Mouse (Mus musculus): ENCODE data around the gene Rpa2.
"Not testable (repeated sequence)": the region's sequence is repeated elsewhere in the genome, so short reads cannot be mapped to it uniquely, and the experiment has no call there.

Rpa2 gene

GRCm38 (mm10) chr4:132767914-132768876 is at the start of gene Rpa2:
Gene Rpa2, plus strand, starts transcription at chr4:132768332.
- peak; percentile 98 for DNase-seq (ENCODE audit: low spot score in 2 of 2)

DNA sequence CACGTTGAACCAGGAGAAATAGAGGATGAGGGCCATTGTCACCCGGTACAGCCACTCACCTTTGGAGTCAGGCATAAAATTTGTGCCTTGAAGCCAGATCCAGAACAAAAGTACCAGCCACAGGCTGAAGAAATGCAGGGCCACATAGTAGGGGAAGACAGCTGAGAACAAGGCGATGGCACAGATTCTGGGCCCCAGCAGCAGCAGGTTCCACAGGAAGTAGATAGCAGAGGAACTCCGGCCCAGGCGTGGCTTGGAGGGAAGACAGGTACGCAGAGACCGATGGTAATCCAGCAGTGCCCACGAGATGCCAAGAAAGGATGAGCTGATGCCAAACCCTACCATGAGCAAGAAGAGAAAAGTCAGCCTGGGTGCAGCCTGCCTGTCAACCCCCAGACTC is 39.9 kb upstream of the Rpa2 start:
- no peak for DNase-seq (ENCODE audit: low spot score in 2 of 2)

DNA sequence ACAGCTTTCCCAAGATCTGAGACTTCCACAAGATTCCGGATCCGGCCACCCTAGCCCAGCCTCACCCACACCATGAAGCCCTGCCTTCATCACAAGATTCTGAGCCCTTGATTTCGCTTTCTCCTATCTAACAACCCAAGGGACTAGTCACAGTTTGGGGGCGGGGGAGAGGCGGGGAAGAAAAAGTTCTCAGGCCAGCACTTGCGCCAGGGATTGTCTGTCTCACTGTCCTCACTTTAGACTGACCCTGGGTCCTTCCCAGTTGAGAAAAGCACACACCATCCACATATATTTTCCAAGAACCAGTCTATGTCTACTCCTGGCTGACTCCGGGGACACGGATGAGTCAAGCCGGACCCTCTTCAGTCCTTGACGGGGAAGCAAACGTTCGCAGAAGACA is 36.5 kb upstream of the Rpa2 start:
- no peak for DNase-seq (ENCODE audit: low spot score in 2 of 2)

GRCm38 (mm10) chr4:132732148-132732684 is 35.9 kb upstream of the Rpa2 start, which contains the start of gene Xkr8:
Gene Xkr8, minus strand, starts transcription at chr4:132732546.
- DNase-seq (ENCODE audit: low spot score in 2 of 2) = peak; percentile 83 to 91

DNA sequence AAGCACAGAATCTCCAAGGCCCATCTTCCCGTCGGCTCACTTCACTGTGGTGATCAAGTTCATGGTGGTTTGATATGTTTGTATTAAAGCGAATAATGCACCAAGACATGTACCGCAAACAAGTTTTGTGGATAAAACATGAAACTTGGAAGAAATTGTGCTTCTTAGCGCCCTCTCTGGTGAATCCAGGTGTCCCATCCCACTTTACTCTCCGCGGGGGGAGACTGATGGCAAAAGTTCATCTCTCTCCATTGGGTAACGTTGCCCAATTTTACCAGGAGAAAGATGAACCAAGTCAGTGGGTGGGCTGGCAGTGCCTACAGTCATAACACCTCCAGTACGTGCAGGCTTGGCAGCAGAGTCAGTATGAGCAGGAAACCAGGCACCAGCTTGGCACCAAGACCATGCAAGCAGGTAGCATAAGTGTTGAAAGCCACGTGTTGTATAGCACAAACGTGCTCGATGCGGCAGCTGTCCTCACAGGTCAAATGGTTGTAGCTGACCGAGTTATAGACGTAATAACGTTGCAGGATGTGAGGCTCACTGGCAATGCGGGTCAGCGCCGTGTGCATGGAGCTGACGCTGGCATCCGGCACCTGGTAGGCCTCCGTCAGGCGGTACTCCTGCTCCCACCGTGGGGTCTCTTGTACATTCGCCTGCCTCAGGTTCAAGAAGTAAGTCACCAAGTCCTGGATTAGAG is 34.9 kb upstream of the Rpa2 start:
- DNase-seq (ENCODE audit: low spot score in 2 of 2) = no peak

DNA sequence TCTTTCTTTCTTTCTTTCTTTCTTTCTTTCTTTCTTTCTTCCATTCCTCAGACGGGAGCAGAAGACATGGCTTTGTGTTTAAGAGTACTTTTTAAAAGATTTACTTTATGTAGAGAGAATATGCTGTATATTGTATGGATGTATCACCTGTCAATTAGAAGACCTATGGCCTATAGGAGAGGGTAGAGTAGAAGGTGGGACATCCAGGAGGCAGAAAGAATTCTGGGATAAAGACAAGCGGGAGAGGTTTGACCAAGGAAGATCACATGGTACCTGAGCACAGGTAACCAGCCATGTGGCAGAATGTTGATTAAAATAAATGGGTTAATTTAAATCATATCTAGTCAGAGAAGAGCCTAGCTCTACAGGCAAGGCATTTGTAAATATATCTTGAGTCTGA is 33.4 kb upstream of the Rpa2 start:
- no peak for DNase-seq (ENCODE audit: low spot score in 2 of 2)

DNA sequence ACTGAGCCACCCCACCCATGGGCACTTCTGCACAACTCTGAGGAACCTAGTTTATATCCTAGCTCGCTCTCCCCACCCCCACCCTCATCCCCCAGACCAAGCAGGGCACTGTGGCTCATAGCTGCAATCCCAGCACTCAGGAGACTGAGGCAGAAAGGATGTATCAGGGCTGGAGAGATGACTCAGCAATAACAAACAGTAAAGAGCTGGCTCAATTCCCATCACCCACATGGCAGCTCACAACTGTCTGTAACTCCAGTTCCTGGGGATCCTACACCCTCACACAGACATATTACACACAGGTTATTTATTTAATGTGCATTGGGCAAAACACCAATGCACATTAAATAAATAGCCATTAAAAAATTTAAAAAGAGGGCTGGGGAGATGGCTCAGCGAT is 32.7 kb upstream of the Rpa2 start:
- DNase-seq (ENCODE audit: low spot score in 2 of 2) = no peak

- DNase-seq (ENCODE audit: low spot score in 2 of 2) = no peak
Observed at GRCm38 (mm10) chr4:132735894-132736293, 32.2 kb upstream of the Rpa2 start.

DNA sequence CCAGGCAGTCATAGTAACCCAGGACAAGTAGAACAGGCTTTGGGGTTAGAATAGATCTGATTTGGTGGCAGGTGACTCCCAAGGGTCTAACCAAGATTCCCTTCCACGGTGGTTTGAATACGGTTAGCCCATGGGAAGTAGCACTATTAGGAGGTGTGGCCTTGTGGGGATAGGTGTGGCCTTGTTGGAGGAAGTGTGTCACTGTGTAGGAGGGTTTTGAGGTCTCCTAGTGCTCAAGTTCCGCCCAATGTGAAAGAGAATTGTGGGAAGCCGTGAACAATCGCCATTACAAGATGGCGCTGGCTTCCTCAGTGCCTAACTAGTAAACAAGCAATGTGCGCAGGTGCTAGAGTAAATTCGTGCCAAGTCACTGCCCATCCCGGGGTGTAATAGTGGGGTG is 31.0 kb upstream of the Rpa2 start:
- DNase-seq (ENCODE audit: low spot score in 2 of 2) = not testable (repeated sequence)

GRCm38 (mm10) chr4:132741491-132741890 is 26.6 kb upstream of the Rpa2 start:
- DNase-seq (ENCODE audit: low spot score in 2 of 2) = no peak

DNA sequence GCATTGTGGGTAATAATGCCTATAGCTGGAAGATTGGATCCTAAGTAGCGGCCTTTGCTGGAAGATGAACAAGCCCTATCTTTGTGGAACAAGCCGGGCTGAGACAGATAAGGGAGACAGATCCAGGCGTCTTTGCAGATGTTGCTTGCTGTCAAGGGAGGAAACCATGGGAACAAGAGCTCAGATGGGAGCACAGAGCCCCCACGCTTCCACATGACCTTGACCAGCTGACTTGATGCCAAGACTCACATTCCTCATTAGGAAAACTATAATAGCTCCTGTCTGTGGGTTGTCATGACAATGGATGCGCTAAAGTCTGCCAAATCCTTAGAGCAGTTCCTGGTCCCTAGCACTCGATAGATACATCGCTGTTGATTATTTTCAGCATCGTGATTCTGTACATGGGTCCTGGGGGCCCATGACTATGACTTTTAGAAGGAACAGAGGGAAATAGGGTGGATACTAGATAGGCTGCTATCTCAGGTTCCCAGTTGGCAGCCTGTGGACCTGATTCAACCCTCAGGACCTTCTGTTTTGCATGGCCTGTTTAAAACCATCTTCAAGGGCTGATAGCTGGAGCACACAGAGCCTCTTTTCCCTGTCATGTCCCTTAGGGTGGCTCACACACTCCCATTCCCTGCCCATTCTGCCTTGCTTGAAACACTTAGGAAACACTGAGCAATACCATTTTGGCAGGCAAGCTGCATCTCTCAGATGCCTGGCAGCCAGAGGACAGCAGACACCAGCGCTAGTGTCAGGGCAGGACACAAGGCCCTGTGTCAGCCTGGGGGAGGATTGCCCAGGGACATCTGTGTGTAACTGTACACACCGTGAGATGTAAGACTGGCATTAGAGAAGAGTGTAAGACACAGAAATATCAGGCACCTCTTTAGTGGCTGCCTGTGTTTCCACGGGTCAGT is 23.9 kb upstream of the Rpa2 start:
- DNase-seq (ENCODE audit: low spot score in 2 of 2) = no peak

GRCm38 (mm10) chr4:132746911-132747517 is 21.1 kb upstream of the Rpa2 start:
- no peak for DNase-seq (ENCODE audit: low spot score in 2 of 2)

DNA sequence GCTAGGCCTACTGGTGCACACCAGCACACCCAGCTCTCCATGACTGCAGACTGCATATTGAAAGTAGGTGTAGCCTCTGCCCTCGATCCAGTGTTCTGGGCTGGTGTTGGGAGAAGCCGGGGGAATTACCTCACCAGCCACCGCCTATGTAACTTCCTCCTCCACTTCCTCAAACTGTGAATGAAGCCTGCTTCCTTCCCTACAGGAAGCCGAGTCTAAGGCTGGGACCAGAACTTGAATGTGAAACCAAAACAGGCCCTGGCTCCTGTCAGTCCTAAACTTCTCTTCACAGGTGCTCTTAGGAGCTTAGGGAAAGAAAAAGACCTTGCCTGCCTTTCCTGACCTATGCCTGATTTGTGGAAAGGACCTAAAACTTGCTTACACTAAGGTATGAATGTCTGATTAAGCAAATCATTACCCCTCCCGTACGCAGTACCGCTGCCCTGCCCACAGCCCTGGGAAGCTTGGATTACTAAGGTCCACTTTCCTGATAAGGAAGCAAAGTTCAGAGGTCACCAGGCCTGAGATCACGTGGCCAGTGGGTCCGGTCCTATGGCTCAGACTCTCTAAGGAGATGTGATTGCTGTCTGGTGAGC is 20.4 kb upstream of the Rpa2 start:
- no peak for DNase-seq (ENCODE audit: low spot score in 2 of 2)

DNA sequence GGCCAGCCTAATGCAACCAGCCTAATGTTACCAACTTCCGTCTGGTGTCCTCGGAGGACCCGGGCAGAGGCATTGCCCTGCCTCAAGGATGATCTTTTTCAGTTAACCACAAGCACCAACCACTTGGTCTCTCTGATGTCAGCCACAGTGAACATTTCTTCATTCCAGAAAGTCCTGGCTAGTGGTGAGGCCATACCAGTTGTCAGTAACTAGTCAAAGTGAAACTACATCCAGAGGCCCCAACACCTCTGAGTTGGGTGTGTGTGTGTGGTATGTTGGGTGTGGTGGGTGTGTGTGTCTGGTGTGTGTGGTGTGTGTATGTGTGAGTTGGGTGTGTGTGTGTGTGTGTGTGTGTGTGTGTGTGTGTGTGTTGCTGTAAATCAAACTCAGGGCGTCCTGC is 19.4 kb upstream of the Rpa2 start:
- DNase-seq (ENCODE audit: low spot score in 2 of 2) = no peak

- no peak for DNase-seq (ENCODE audit: low spot score in 2 of 2)
Observed at GRCm38 (mm10) chr4:132749258-132749982, 18.7 kb upstream of the Rpa2 start.

GRCm38 (mm10) chr4:132752992-132753391 is 15.1 kb upstream of the Rpa2 start:
- DNase-seq (ENCODE audit: low spot score in 2 of 2) = no peak

- DNase-seq (ENCODE audit: low spot score in 2 of 2) = peak; percentile 53 to 80
Observed at GRCm38 (mm10) chr4:132756974-132757373, 11.2 kb upstream of the Rpa2 start, which contains the start of gene Smpdl3b. Gene Smpdl3b, minus strand, starts transcription at chr4:132757252.

DNA sequence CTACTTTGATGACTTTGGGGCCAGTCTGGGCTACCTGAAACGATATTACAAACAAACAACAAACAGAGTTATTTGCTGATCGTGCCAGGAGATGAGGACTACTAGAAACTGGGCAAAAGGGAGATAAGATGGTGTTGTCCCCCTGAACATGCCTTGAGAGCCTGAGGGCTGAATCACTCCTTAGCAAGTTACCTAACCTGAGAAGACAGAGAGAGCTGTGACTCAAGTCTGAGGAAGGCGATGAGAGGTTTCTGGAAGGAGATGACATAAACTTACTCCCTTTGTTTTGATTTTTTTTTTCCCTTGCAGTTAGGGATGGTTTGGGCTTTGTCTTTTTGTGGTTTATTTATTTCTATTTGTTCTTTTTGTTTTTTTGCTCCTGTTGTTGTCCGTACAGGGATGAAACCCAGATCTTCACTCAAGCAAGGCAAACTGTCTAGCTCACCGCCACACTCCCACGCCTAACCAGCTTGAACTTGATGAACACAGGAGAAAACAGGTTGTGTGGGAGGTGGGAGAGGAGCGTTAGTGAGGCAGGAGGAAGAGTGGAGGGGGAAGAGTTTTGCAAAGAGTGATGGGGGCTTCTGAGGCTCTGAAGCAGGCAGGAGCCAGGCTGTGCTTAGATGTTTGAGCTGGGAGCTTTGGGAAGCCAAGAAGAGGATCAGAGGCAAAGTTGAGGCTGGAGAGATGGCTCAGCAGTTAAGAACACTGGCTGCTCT is 10.3 kb upstream of the Rpa2 start:
- no peak for DNase-seq (ENCODE audit: low spot score in 2 of 2)

DNA sequence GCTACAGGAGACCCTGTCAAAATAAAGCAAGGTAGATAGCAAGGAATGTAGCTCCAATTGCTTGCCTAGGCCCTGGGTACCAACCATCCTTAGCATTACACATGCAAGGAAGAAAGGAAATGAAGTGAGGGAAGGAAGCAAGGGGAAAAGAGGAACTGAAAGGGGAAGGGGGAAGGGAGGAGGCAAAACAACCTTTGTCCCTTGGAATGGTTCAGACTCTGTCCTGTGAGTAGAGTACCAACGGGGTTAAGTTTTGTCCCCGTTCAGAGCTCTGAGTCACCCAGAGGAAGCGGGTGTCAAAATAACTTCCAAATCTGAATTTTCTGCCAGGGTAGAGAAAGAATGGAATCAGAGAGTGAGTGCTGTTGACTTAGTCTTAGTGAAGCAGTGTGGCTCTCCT is 7.8 kb upstream of the Rpa2 start:
- no peak for DNase-seq (ENCODE audit: low spot score in 2 of 2)

Data from urinary bladder, postnatal 36 days (tissue).